Mouse (Mus musculus): ENCODE measurements around the gene Slc5a10. TPM values are rescaled to one million over a fixed set of nuclear protein-coding genes. Genes with fewer than 3 reads are reported as not detected.

The Slc5a10 gene
- total RNA-seq (2021) = not detected
- long read RNA-seq, experiment 1 = 0 reads
- long read RNA-seq, experiment 2, partial matches to known transcripts = 0 of 1 reads
- long read RNA-seq, experiment 2, other reads (novel, unspliced or antisense) = 1 of 1 reads

DNA sequence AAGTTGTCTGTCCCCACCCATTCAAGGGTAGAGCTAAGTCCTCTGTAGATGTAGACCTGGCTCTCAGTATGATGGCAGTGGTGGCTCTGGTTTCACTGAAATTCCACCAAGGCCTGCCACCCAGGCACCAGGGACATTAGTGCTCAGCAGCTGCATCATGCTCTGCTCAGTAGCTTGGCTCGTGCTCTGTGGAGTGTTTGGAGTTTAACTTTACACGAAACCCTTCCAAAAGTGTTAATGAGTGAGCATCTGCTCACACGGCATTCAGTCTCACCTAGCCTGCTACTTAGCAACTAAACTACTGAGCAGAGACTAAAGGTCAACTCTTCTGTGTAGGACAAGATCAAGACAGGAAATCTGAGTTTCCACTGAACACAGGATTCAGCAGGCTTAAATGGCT, at the start of gene Slc5a10:
Gene Slc5a10 (minus strand): TSS at position 191 of the 400 bp plus-strand sequence.
- intact Hi-C loops (cut with DNase I) = no loop called here
- DNase-seq = no peak

DNA sequence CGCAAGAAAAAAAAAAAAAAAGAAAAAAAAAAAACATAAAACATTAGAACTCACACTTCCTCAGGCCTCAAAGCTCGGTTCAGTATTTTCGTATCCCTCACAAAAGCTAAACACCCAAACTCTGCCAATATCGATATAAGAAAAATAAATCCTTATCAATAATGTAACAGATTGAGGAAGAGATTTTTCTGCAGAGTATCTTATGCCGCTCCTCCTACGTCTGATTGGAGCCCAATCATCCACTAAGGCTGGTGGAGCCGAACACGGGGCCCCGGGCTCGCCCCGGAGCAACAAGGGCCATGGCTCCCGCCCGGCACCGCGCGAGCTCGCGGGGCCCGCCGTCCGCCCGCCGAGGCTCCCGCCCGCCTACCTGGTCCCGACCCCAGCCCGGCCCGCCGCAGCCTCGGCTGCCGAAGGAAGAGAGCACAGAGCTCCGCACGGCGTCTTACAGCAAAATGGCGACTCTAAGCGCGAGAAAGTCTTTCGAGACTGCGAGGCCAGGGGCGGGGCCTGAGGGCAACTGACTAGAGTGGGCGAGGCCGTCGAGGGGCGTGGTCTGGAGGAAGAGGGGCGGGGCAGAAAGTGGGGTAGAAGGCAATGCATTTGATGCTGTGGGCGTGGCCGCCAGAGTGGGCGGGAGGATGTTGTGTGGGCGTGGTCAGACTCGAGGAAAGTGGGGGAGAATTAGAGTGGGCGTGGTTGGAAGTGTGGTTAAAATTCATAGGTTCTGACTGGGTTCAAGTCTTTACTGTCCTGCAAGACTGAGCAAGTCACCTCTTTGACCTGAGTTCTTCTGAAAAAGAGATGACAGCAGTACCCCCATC, 41.2 kb upstream of the Slc5a10 start, which contains the start of gene Prpsap2:
Gene Prpsap2 (minus strand): TSS at position 505 of the 824 bp plus-strand sequence.
- DNase-seq = peak; percentile 97 to 100
- intact Hi-C loops (cut with DNase I) = no loop called here

DNA sequence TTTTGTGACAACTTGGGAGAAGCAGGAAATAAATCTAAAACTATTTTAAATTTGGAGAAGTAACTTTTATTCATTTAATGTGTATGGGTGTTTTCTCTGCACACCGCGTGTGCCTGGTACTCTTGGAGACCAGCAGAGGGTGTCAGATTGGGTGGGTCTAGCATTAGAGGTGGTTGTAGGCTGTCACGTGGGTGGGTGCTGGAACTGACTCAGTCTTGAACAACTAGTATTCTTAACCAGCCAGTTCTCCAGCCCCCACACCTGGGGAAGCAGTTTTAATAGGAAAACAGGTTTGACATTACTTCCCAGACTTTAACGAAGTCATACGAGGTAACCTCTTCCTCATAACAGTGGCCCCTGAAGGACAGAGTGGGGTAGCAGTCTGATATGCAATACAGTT, 39.9 kb upstream of the Slc5a10 start:
- DNase-seq = no peak
- intact Hi-C loops (cut with DNase I) = no loop called here

DNA sequence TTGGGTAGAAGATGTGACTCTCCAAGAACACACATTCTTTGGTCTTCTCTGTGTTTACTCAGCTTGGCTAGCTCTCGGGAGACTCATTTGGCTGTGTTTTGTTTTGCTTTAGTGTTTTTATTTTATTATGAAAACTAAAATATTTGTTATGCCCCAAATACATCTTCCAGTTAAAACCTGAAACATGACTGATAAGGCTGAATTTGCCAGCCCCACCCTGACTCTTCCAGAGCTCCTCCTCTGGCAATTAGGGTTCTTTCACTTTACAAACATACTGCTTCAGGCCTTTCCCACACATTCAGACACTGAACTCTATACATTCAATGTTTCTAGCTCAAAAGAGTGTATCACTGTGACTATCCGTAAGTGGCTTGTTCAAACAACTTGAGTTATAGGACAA, 36.5 kb upstream of the Slc5a10 start:
- intact Hi-C loops (cut with DNase I) = no loop called here
- no peak for DNase-seq

DNA sequence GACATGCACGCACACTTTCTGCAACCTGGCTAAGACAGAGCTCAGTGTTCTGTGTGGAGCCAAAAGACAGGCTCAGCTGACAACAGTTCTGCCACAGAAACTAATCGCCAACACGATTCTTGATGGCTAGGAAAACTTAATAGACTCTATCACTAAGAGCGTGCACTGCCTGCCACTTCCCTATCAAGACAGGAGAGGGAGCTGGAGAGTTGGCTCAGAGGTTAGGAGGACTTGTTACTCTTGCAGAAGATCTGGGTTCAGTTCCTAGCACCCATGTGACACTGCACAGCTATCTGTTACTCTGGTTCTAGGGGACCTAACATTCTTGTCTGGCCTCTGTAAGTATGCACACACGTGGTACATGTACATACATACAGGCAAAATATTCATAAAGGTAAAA, 31.0 kb upstream of the Slc5a10 start:
- no peak for DNase-seq
- intact Hi-C loops (cut with DNase I) = no loop called here

DNA sequence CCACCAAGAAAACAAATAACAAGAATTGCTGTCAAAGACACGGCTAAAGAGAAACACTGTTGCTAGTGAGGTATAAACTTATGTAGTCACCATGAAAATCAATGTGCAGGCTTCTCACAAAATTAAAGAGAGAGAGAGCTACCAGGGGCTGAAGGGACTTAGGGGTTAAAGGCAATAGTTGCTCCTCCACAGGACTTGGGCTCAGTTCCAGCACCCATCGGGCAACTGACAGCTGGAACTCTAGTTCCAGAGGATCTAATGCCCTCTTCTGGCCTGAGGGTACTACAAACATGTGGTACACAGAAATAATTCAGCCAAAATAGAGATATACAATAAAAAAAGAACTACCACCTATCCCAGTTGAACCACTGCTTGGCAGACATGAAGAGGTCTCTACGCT, 26.5 kb upstream of the Slc5a10 start:
- no peak for DNase-seq
- intact Hi-C loops (cut with DNase I) = no loop called here

DNA sequence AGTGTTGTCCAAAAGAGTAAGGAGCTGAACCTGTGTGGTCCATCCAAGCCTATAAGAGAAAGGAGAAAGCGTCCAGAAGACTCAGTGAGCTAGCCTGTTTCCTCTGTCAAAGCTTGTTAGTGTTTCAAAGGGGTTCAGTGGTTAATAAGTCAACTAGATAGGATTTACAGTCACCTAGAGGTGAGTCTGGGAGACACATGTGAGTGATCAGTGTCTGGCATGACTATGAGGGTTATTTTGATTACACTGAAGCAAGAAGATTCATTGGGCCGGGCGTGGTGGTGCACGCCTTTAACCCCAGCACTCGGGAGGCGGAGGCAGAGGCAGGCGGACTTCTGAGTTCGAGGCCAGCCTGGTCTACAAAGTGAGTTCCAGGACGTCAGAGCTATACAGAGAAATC, 25.2 kb upstream of the Slc5a10 start:
- DNase-seq = no peak
- intact Hi-C loops (cut with DNase I) = no loop called here

DNA sequence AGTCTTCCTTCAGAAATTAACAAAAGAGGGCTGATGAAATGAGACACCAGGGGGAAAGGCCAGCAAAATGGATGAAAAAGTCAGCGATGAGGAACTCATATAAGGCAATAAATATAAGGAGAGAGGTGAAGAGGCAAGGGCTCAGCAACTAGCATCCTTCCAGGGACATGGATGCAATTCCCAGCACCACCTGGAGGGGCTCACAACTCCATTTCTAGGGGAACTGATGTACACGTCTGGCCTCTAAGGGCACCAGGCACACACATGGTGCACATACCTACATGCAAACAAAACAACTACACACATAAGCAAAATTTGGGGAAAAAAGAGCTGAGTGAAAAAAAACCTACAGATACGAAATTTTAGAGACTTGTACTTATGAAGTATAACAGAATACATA, 23.8 kb upstream of the Slc5a10 start:
- no peak for DNase-seq
- intact Hi-C loops (cut with DNase I) = no loop called here

DNA sequence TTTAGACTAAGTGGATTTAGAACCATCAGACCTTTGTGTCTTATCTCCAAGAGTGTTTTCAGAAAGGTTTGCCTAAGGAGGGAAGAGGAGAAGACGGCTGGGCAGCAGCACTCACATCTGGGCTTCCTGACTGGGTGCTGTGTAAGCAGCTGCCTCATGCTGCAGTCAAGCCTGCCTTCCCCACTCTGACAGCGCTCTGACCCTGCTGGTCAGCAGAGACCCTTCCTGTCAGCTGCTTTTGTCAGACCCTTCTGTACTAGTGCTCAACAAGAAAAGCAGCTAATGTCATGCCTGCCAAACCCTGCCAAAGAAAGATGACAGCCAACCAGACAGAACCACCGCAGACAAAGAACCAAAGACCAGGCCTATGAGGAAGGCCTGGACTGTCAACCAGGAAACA, 23.1 kb upstream of the Slc5a10 start:
- no peak for DNase-seq
- intact Hi-C loops (cut with DNase I) = no loop called here

DNA sequence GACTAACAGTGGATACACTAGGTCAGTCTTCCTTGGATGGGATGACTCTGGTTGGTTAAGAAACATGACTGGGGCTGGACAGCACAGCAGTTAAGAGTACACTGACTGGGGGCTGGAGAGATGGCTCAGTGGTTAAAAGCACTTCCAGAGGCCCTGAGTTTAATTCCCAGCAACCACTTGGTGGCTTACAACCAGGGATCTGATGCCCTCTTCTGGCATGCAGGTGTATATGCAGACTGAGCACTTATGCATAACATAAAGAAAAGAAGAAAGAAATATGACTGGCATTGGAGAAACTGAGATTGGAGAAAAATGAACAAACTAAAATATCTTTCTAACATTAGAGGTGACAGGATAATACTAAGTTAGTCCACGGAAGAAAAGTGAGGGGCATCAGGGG, 19.9 kb upstream of the Slc5a10 start:
- DNase-seq = no peak
- intact Hi-C loops (cut with DNase I) = no loop called here

DNA sequence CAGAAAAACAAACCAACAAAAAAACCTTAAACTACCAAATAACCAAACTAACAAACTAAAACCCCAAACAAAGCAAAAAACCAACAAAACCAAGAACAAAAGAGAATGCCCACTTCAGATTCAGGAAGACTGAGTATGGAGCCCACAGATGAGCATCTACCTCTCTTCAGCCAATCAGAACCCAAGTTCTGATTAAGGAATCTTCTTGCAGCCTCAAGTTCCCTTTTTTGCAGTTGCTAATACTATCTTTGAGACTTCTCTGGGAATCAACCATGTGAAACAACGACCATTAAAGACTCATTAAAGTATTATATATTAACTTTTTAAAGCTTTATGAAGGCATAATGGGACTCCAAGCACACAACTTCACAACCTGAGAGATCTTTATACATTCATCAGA, 16.7 kb upstream of the Slc5a10 start:
- intact Hi-C loops (cut with DNase I) = no loop called here

DNA sequence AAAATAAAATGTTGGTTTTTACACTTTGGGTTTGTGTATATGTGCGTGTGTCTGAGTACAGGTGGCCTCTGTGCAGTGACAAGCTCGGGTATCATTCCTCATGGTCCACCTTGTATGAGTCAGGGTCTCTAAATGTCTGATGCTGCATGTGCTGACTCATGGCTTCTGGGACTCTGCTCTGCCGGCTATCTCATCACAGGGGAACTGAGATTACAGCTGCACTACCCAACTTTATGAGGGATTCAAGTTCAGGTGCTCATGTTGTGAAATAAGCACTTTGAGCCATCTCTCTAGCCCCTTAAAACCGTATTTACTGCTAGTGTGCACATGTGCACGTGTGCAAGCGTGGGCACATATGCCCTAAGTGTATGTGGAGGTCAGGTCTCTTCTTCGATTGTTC, 12.0 kb upstream of the Slc5a10 start:
- DNase-seq = no peak
- intact Hi-C loops (cut with DNase I) = no loop called here

More for the DNA sequence above, 16.7 kb upstream of the Slc5a10 start:
- no peak for DNase-seq

DNA sequence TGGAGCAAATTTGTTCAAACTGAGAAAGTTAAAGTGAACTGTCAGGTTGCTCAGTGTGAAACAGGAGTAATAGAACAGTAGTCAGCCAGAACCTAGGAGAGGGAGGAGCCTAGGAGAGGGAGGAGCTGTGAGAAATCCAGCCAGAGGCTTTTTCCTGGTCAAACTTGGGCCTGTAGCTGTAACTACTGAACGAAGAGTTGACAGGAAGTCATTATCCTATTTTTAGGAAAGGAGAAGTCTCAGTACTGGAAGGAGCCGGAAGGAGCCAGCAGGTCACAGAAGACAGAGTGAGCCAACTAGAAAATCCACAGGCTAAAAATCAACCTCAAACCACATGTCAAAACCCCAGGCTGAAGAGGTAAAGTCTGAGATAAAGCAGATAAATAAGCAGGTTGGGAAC, 7.4 kb upstream of the Slc5a10 start:
- no peak for DNase-seq
- intact Hi-C loops (cut with DNase I) = no loop called here

DNA sequence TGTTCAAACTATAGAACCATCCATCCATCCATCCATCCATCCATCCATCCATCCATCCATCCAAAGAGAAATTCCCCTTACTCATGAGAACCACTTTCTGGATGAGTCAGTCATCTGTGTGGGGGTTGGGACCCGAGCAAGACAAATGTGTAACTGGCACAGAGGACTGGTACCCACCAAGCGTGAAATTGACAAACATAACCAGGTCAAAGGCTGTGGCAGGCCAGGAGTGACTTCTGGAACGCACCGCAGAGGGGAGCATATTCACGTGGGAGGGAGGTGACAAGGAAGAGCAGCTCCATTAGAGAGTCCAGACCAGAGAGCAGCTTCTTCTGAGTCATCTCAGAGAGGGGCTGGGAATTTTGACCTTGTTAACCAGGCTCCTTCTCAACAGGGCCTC, 1.5 kb upstream of the Slc5a10 start:
- intact Hi-C loops (cut with DNase I) = no loop called here
- no peak for DNase-seq

DNA sequence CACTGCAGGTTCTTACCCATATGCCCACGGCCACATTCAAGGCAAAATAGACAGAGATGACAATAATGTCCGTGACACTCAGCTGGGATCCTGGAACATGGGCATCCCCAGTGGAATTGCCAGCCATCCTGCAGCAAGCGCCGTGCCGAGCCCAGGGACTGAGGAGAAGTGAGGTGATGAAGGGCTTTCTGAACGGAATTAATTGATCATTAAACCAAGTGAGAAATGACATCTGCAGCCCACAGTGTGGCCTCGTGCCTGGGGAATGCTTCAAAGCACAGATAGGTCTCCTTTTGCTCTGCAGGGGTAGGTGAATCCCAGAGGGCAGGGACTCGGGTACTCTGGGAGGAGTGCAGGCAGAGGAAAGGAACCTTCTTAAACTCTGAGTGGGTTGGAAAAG, 800 bp downstream of the Slc5a10 start:
- DNase-seq = no peak
- intact Hi-C loops (cut with DNase I) = no loop called here

DNA sequence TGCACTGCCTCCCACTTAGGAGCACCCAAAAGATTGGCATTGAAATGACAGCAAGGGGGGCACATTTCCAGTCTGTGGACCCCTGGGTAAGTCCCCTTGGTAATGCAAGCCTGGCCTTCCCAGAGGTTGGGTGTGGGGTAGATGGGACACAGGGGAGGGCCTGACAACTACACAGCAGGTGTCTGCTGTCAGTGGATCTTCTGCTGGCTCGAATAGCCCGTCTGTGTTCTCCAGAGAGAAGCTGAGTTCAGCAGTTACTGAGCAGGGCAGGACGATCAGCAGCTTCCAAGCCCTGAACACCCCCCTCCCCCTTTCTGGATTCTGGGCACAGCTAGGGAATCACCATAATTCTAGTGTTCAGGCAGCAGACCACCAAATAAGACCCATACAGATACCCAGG, 1.2 kb downstream of the Slc5a10 start:
- intact Hi-C loops (cut with DNase I) = no loop called here

DNA sequence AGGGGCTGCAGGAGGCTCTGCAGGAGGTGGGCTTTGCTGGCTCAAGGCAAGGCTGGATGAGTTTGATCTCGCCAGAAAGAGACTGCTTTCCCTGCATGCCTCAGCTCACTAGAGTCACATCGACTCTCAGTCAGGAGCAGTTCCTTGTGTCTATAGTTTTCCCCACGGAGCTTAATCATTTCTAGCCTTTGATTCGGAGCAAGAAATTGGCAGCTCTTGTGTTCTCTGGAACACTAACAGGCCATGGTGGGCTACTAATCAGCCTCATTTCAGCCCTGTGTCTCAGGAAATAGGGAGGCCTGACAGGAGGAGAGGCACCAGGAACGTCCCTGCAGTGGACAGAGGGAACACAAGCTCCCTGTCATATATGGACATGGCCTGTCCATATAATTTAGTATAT, 2.6 kb downstream of the Slc5a10 start:
- intact Hi-C loops (cut with DNase I) = no loop called here
- no peak for DNase-seq

More for the DNA sequence above, 1.2 kb downstream of the Slc5a10 start:
- DNase-seq = no peak

DNA sequence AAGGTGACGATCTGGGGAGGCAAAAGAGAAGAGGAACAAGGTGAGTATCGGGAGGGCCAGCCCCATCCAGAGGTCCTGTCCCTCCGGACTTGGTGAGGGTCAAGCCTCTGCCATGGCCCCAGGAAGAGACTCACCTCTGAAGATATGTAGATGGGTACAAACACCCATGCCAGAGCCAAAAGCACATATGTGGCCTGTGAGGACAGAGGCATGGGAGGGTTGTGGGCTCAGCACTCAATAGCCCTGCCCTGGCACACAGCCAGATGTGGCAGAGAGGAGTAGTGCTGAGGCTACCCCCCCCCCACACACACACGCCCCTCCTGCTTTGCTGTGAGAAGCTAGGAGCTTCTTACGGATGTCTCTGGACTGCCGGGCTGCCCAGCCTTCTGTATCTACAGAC, 5.5 kb downstream of the Slc5a10 start:
- intact Hi-C loops (cut with DNase I) = loop anchor here (2.0 kb wide), 2 partner anchors 86 to 94 kb away; no protein-coding TSS in a partner anchor
- DNase-seq = no peak

DNA sequence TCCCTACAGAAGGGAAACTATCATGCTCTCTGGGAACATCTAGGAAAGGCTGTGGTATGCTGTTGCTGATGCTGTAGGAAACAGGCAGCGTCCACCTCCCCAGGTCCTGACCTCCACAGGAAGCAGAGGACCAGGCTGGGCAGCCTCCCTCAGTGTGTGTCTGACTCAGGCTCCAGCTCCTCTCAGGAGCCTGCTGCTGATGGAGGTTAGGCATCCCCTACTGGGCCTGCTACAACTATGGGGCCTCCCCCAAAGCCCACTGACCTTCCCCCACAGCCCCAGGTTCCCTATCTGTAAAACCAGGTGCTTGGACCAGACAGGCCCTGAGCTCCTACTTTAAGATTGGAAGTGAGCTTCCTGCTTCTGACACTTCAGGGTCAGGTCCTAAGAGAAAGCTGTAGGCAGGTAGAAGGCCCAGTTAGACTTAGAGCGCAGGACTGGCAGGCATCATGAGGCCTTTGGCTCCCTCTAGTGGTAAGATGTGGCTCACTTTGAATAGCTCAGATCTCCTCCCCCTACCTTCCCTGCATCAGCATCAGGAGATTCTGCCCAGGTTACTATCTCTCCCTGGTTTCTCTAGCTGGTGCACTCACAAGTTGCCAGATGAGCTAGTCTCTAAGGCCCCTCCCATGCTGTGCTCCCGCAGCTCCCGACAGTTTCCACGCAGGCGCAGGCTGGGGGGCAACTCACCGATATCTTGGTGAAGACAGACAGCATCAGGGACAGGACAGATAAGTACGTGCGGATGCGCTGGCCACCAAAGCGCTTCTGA, 6.1 kb downstream of the Slc5a10 start:
- peak; percentile 71 to 84 for DNase-seq
- intact Hi-C loops (cut with DNase I) = loop anchor here (1.0 to 5.0 kb wide), 6 partner anchors 48 to 297 kb away; no protein-coding TSS in a partner anchor

DNA sequence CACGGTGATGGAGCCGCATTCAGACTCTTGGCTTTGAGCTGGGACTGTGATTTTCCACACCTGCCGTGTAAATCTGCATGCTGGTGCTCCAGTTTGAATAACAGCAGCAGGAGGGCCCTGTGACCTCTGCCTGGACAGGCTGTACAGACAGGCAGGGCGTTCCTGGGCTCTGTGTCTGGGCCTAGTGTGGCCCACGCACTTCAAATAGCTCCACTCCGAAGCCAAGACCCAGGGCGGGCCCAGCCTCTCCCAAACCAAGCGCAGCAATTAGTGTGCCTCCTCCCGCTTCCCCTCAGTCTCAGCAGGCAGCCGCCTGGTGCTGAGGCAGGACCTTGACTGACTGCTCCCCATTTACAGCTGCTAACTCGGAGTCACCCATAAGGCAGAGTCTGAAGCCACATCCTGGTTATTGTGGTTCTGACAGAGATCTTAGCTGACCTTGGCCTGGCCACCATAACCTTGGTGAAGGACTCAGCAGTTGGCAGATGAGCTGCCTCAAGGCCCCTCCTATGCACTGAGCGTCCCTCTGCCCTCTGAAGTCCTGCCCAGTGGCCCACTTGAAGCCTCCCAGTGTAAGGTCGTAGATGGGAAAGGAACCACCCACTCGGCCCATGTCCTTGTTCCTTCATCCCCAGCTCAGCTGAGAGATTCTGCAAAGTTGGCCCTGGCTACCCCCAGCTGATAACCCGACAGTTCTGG, 7.3 kb downstream of the Slc5a10 start:
- intact Hi-C loops (cut with DNase I) = loop anchor here (5.0 kb wide), 3 partner anchors 211 to 296 kb away; no protein-coding TSS in a partner anchor
- no peak for DNase-seq

DNA sequence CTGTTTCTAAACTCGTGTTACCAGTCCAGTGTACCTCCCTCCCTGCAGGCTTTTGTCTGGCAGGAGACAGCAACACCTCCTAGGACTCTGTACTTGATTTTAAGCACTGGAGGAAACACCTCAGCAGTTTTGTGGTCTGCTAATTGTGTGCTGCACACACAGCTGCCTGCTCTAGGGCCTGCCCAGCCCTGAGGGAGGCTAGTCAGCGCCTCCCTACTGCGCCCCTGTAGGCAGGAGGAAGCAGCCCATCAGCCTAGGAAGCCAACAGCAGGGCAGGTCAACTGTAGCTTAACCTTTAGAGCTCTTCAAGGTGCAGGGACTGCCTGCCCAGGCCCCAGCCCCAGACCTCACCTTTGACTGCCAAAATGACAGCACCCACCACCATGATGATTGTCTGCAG, 11.7 kb downstream of the Slc5a10 start:
- intact Hi-C loops (cut with DNase I) = no loop called here
- no peak for DNase-seq
